Mouse (Mus musculus): Measurements from ENCODE around the gene Vcp.

DNA sequence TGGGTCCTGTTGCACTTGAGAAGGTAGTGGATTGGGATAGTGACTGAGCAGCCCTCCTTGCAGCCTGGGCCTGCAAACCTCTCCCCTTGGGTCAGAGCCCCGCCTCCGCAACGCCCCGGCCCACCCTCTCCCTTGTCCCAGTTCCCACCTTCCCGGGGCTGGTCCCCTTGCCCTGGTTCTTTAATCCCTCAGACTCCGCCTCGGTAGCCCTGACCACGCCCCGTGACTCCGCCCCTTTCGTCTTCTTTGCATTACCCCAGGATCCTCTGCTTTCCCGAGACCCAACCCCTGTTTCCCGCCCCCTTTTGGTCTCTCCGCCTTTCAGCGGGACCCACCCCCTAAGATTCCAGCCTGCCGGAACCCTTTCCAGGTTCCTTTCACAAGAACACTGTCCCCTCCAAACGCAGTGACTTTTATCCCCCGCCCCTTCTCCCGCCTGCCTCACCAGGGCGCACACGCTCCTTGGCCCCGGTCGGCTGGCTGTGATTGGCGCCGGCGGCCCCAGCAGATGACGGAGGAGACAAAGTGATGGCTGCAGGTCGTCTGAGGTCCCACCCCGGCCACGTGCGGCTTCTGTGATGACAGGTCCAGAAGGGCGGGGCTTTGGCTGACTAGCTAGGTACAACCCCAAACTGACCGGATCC is 45.5 kb upstream of the Vcp start, which contains the start of gene Fam214b:
- TF ChIP-seq CTCF (IDR thresholded peaks at IDR 0.05; ENCODE audit: low read depth, low read length) (no peak), TAL1 (conservative IDR thresholded peaks at IDR 0.05; ENCODE audit: low read depth, low read length) (no peak)
